Mouse (Mus musculus) heart, embryonic 14.5 days (tissue): ENCODE results near the gene Twist1. TPM values are rescaled to one million over a fixed set of nuclear protein-coding genes. Genes with fewer than 3 reads are reported as not detected.

Experiments
- ATAC-seq: fragments of 200-750 bp; cut with Nextera tagmentation; 2 replicates; pipeline ENCODE4 v1.8.0; 2017; ENCODE audit warnings: low read depth, moderate TSS enrichment; ENCODE audit not compliant: insufficient number of reproducible peaks, insufficient read depth, low FRiP score
- H3K27ac ChIP-seq, 2 experiments: fragments of 200-500 bp in 1 of 2; fragments of 300-500 bp in 1 of 2; sonication (generic) in 1 of 2; replicated peaks in 1 of 2; 2 replicates each; pipeline ENCODE4 v1.5.1; 2012 to 2014; ENCODE audit warnings: low read depth in 2 of 2, low read length in 2 of 2, control low read depth in 1 of 2, mild to moderate bottlenecking in 1 of 2, mixed read lengths in 1 of 2; ENCODE audit not compliant: control insufficient read depth in 1 of 2, insufficient read depth in 1 of 2
- H3K27me3 ChIP-seq: fragments of 300-500 bp; sonication (generic); 2 replicates; pipeline ENCODE4 v1.6.1; 2014; ENCODE audit warnings: mild to moderate bottlenecking, low read length, control low read depth; ENCODE audit not compliant: control insufficient read depth, insufficient read depth
- H3K36me3 ChIP-seq: fragments of 300-500 bp; sonication (generic); 2 replicates; pipeline ENCODE4 v1.6.1; 2014; ENCODE audit warnings: mild to moderate bottlenecking, control low read depth, low read length, mixed read lengths; ENCODE audit not compliant: control insufficient read depth, insufficient read depth
- H3K4me1 ChIP-seq, 2 experiments: fragments of 200-500 bp in 1 of 2; fragments of 300-500 bp in 1 of 2; sonication (generic) in 1 of 2; 2 replicates each; pipeline ENCODE4 v1.6.1; 2012 to 2014; ENCODE audit warnings: low read length in 2 of 2, control low read depth in 1 of 2, mixed read lengths in 1 of 2; ENCODE audit not compliant: control insufficient read depth in 2 of 2, insufficient read depth in 2 of 2
- H3K4me2 ChIP-seq: fragments of 300-500 bp; sonication (generic); 2 replicates; pipeline ENCODE4 v1.6.1; 2014; ENCODE audit warnings: mild to moderate bottlenecking, low read length
- H3K4me3 ChIP-seq, 2 experiments: fragments of 200-500 bp in 1 of 2; fragments of 300-500 bp in 1 of 2; sonication (generic) in 1 of 2; 2 replicates each; pipeline ENCODE4 v1.5.1; 2012 to 2014; ENCODE audit warnings: low read length in 2 of 2, mild to moderate bottlenecking in 2 of 2, control low read depth in 1 of 2, low read depth in 1 of 2, moderate library complexity in 1 of 2; ENCODE audit not compliant: control insufficient read depth in 1 of 2, insufficient read depth in 1 of 2
- H3K9ac ChIP-seq: fragments of 300-500 bp; sonication (generic); 2 replicates; pipeline ENCODE4 v1.6.1; 2014; ENCODE audit warnings: mild to moderate bottlenecking, low read length
- H3K9me3 ChIP-seq: fragments of 300-500 bp; sonication (generic); 2 replicates; pipeline ENCODE4 v1.6.1; 2016; ENCODE audit warnings: low read length, control low read depth; ENCODE audit not compliant: control insufficient read depth
- WGBS: fragments of 180-500 bp; shearing (Covaris S2); extraction: QIAGEN DNeasy Blood & Tissue Kit; methylation state at CpG from one replicate; pipeline ENCODE4 v1.1.7; 2014; 5-methylcytosine and 5-hydroxymethylcytosine counted together
- polyA plus RNA-seq: library from polyadenylated mRNA; unstranded; fragments of >200 nt; fragmentation: Nextera tagmentation; extraction: Ambion mirVana; gene quantifications from 2 replicates; pipeline ENCODE4 v1.2.1, GENCODE M21; 2014

The Twist1 gene
- polyA plus RNA-seq, 1 experiment from 2014 or later: 6.3 TPM

DNA sequence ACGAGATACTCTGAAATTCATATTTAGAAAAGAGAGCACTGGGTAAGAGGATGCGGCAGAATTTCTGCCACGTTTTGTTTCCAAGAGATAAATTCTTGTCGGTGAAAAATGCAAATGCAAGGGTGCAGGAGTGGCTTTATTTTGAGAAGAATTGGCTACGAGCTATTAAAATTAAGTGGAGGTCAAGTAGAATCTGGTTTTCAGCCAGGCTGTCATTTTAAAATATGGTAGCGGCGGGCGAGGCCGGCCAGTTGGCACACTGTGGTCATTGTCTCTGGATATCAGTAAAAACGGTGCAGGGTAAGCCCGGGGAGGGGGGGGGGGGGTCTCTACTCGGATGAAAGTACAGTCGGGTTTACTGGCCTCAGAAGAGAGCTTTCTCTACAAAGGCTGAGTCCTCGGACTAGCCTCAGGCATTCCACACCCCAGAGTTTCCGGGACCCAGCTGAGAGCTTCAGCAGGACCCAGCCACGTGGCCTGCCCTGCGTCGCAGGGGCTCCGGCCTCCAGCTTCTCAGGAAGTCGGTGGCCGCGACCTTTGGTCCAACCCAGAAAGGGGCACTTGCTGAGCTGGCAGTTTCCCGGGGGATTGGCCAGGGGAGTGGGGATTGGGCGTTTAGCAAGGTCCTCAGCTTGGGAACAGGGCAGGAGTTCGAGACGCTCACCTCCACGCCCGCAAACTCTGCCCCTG, 1.7 kb upstream of the Twist1 start:
- Histone ChIP-seq H3K4me2 (peak overlapping the region; percentile 73), H3K4me3 (peak overlapping the region; percentile 2 to 71; a peak in 3 of 4 replicates)

DNA sequence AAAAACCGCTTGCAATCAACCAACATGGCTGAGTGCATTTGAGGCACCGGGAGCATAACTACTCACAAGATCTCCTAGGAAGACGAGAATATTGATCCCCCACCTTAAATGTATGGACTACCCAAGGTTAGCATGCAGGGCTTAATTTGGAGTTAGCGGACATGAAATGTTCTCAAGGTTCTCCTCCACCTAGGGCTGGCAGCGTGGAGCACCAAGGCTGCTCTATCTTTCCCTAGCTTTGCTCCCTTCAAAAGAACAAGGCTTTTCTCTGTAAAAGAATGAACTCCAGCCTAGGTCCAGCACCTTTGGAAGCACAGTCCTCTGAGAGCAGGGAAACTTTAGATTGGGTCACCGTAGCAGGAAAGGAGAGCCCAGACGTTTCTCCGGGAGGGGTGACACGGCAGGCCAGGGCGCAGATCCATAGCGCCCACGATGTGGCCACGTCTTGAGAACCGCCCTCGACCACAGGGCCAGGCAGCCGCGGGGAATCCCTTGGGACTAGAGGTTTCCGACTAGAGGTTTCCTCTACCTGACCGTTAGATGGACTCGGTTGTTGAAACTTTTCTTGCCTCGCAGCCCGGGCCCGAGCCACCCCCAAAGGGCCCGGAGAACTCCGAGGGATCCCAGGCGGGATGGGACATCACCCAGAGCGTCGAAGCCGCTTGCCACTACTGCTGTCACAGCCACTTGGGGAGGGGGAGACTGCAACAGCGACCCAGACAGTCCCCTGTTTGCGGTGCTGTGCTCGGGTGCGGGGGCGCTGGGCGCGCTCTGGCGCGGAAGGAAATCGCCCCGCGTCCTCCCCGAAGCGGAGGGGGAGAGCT, 683 bp upstream of the Twist1 start:
- Histone ChIP-seq H3K36me3 (no peaks in the 10 kb centered on the region), H3K27me3 (peaks cover 74% of the 10 kb centered on the region), H3K9ac (peak overlapping the region; percentile 78), H3K9me3 (no peaks in the 10 kb centered on the region), H3K4me3 (peak overlapping the region; percentile 57 to 71), H3K27ac (peak overlapping the region; percentile 68 to 75), H3K4me2 (peak overlapping the region; percentile 73), H3K4me1 (peaks cover 0 to 6% of the 10 kb centered on the region in 2 experiments; a peak in 2 of 4 replicates)
- WGBS: under 1% methylated on average over 41 of the region's 43 CpGs
- peak; percentile 24; the same call in 1 of the 2 replicates for ATAC-seq

More for the DNA sequence above, 1.7 kb upstream of the Twist1 start:
- peaks cover 0 to 6% of the 10 kb centered on the region in 2 experiments; a peak in 2 of 4 replicates for H3K4me1 ChIP-seq
- no peak for ATAC-seq
- H3K36me3 ChIP-seq: no peaks in the 10 kb centered on the region
- H3K9me3 ChIP-seq: no peaks in the 10 kb centered on the region
- H3K27ac ChIP-seq: peak overlapping the region; percentile 18 to 30; a peak in 3 of 4 replicates
- peaks cover 63% of the 10 kb centered on the region for H3K27me3 ChIP-seq
- 5% methylated on average over 28 of the region's 28 CpGs for WGBS
- peak overlapping the region; percentile 52; the same call in 1 of the 2 replicates for H3K9ac ChIP-seq

DNA sequence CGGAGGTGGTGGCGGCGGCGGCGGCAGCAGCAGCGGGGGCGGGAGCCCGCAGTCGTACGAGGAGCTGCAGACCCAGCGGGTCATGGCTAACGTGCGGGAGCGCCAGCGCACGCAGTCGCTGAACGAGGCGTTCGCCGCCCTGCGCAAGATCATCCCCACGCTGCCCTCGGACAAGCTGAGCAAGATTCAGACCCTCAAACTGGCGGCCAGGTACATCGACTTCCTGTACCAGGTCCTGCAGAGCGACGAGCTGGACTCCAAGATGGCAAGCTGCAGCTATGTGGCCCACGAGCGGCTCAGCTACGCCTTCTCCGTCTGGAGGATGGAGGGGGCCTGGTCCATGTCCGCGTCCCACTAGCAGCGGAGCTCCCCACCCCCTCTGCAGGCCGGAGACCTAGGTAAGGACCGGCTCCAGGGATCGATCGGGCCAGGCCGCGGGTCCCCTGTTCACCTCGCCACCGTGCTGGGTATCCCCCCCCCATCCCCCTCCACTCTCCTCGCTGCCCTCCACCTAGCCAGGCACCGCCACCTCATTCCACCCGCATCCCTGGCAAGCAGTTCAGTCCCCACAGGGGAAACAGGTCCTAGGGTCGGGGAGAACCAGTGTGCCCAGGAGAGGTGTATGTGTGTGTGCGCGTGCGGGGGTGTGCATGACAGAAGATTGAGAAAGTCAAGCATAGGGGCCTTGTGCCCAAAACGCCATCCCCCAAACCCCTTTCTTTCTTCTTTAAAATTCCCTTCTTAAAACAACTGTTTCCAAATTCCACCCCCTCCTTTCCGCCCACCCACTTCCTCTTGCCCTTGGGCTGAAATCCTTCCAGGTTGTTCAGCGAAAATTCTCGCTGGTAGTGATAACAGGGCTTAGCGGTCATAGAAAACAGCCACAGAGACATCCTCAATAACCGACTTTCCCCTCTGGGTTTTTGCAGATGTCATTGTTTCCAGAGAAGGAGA, 1.0 kb downstream of the Twist1 start:
- peaks cover 0 to 6% of the 10 kb centered on the region in 2 experiments; a peak in 2 of 4 replicates for H3K4me1 ChIP-seq
- ATAC-seq: 0 out of 2 replicates have a peak, but pooled peaks have one; percentile 11
- peak overlapping the region; percentile 73 for H3K4me2 ChIP-seq
- peak overlapping the region; percentile 64 to 71 for H3K4me3 ChIP-seq
- no peaks in the 10 kb centered on the region for H3K36me3 ChIP-seq
- H3K27ac ChIP-seq: peak overlapping the region; percentile 34 to 75; a peak in 3 of 4 replicates
- peak overlapping the region; percentile 78 for H3K9ac ChIP-seq
- peaks cover 83% of the 10 kb centered on the region for H3K27me3 ChIP-seq
- under 1% methylated on average over 56 of the region's 56 CpGs for WGBS
- H3K9me3 ChIP-seq: no peaks in the 10 kb centered on the region

DNA sequence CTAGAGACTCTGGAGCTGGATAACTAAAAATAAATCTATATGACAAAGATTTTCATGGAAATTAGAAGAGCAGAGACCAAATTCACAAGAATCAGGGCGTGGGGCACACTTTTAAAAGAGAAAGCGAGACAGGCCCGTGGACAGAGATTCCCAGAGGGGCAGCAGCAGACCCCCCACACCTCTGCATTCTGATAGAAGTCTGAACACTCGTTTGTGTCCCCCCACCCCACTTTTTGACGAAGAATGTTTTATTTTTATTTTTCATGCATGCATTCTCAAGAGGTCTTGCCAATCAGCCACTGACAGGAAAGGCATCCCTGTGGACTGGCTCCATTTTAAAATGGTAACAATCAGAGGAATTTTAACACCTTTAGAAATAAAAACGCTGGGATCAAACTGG, 1.7 kb downstream of the Twist1 start:
- H3K9me3 ChIP-seq: no peaks in the 10 kb centered on the region
- ATAC-seq: no peak
- no peaks in the 10 kb centered on the region for H3K36me3 ChIP-seq
- H3K4me1 ChIP-seq: peaks cover 0 to 6% of the 10 kb centered on the region in 2 experiments; a peak in 2 of 4 replicates
- H3K27me3 ChIP-seq: peaks cover 84% of the 10 kb centered on the region
- peak overlapping the region; percentile 73 for H3K4me2 ChIP-seq
- peak overlapping the region; percentile 64 to 71 for H3K4me3 ChIP-seq
- peak overlapping the region; percentile 78 for H3K9ac ChIP-seq
- peak overlapping the region in 1 of 2 experiments; percentile 75; a peak in 1 of 4 replicates for H3K27ac ChIP-seq
- WGBS: 11% methylated on average over 6 of the region's 6 CpGs

DNA sequence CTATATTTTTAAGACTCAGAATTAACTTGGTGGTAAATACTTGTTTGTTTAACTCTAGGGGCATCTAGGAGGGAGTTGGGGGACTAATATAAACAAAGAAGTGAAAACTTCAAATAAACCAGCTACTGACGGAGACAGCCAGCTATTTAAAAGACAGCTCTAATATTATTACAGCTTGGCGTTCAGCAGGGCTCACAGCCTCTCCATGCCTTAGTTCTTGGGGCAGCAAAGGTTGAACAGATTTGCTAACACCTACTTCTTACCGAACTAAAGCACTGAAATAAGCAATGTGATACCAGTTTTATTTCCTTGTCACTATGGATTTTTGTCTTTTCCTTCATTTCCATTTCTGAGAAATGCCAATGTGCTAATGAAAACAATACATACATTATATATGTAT, 2.4 kb downstream of the Twist1 start:
- no peak overlapping the region for H3K9ac ChIP-seq
- H3K4me3 ChIP-seq: peak overlapping the region in 1 of 2 experiments; percentile 20; a peak in 1 of 4 replicates
- H3K4me2 ChIP-seq: peak overlapping the region; percentile 22

DNA sequence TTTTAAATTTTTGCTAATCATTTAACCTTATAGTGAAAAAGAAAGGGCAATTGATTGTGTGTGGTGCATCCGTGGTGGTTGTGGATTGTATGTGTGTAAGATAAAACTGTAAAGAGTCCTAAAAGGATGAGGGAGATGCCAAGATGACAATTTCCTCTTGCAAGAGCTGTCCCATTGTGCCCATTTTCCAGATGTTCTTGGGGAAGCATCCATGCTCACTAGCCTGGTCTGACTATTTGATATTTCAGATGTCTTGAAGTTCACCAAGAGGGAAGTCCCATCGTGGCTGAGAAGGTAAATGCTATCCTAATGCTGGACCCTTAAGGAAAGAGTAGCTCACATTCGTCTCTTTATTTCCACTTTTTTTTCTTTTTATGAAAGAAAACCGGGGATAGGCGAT, 3.5 kb downstream of the Twist1 start:
- H3K4me3 ChIP-seq: peak overlapping the region in 1 of 2 experiments; percentile 8; a peak in 2 of 4 replicates
- no peaks in the 10 kb centered on the region for H3K36me3 ChIP-seq
- WGBS: 57% methylated on average over 5 of the region's 5 CpGs
- H3K9me3 ChIP-seq: no peaks in the 10 kb centered on the region
- H3K4me2 ChIP-seq: peak overlapping the region; percentile 19
- H3K4me1 ChIP-seq: peaks cover 0 to 4% of the 10 kb centered on the region in 2 experiments; a peak in 2 of 4 replicates
- H3K27ac ChIP-seq: no peak overlapping the region
- H3K9ac ChIP-seq: no peak overlapping the region
- no peak for ATAC-seq
- H3K27me3 ChIP-seq: peaks cover 84% of the 10 kb centered on the region

More for the DNA sequence above, 2.4 kb downstream of the Twist1 start:
- 36% methylated on average over 3 of the region's 3 CpGs for WGBS
- Histone ChIP-seq H3K4me1 (peaks cover 0 to 6% of the 10 kb centered on the region in 2 experiments; a peak in 2 of 4 replicates), H3K9me3 (no peaks in the 10 kb centered on the region), H3K27me3 (peaks cover 86% of the 10 kb centered on the region), H3K36me3 (no peaks in the 10 kb centered on the region), H3K27ac (no peak overlapping the region)
- ATAC-seq: no peak
